Mouse (Mus musculus) adipocyte (in vitro differentiated cells): ENCODE measurements around the gene St13.

Experiments used
- DNase-seq: peaks from one replicate; pipeline ENCODE4 v3.0.0-alpha.2; 2016; ENCODE audit warnings: low spot score

Gene St13

DNA sequence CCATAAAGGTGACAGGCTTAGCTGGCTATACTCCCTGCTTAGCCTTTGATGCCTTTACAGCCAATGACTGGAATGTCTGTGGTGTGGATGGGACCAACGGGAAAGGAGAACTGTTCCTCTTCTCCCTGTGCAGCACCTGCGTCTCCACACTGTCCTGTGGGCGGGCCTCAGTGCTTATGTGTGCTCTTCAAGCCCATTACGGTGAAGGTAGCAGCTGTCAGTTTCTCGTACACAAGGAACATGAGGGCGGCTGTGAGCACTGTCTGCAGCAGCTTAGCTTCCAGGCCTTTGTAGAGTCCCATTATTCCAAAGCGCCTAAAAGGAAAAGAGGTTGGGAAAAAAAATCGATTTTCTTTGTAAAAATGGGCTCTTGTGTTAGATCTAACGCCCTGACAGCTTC is 80.4 kb downstream of the St13 start:
- DNase-seq: no peak

DNA sequence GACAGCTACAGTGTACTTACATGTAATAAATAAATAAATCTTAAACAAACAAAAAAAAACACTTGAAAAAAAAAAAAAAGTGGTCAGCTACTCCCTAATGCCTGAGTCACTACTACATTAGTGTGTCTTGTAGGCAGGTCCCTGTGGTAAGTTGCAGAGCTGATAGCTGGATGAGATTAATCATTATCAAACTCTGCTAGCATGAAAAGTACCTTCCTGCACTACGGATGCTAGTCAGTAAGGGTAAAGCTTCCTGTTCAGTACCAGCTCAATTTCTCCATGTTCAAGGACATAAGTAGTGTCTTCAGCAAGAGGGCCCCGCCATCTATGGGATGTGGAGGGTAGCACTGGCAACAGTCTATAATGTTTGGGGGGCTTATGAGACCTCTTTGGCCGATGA is 85.9 kb downstream of the St13 start:
- no peak for DNase-seq
